Mouse (Mus musculus) stomach, postnatal 0 days (tissue): ENCODE data around the gene Rep15. TPM values are rescaled to one million over a fixed set of nuclear protein-coding genes. Genes with fewer than 3 reads are reported as not detected.
A peak's percentile ranks its signal among the peaks of the same experiment; 100 is the strongest.

Experiments
- ATAC-seq: fragments of 200-750 bp; cut with Nextera tagmentation; 2 replicates; pipeline ENCODE4 v1.8.0; 2017; ENCODE audit not compliant: low FRiP score, low TSS enrichment
- DNase-seq: peaks from one replicate; pipeline ENCODE4 v3.0.0-alpha.2; 2016; ENCODE audit warnings: low spot score
- H3K27ac ChIP-seq: fragments of 300-500 bp; sonication (generic); replicated peaks from 2 replicates; pipeline ENCODE4 v1.5.1; 2014; ENCODE audit warnings: mild to moderate bottlenecking, control low read depth
- H3K27me3 ChIP-seq: fragments of 300-500 bp; sonication (generic); 2 replicates; pipeline ENCODE4 v1.6.1; 2014; ENCODE audit warnings: low read length; ENCODE audit not compliant: control insufficient read depth, insufficient read depth
- H3K36me3 ChIP-seq: fragments of 300-500 bp; sonication (generic); 2 replicates; pipeline ENCODE4 v1.6.1; 2014; ENCODE audit warnings: low read length, mixed read lengths; ENCODE audit not compliant: control insufficient read depth, insufficient read depth
- H3K4me1 ChIP-seq: fragments of 300-500 bp; sonication (generic); replicated peaks from 2 replicates; pipeline ENCODE4 v1.6.1; 2014; ENCODE audit warnings: antibody characterized with exemption; ENCODE audit not compliant: control insufficient read depth, insufficient read depth
- H3K4me2 ChIP-seq: fragments of 300-500 bp; sonication (generic); replicated peaks from 2 replicates; pipeline ENCODE4 v1.6.1; 2014; ENCODE audit warnings: low read depth, mild to moderate bottlenecking, control low read depth, moderate library complexity
- H3K4me3 ChIP-seq: fragments of 300-500 bp; sonication (generic); 2 replicates; pipeline ENCODE4 v1.5.1; 2014; ENCODE audit warnings: low read depth, low read length, control low read depth
- H3K9ac ChIP-seq: fragments of 300-500 bp; sonication (generic); 2 replicates; pipeline ENCODE4 v1.6.1; 2014; ENCODE audit warnings: mild to moderate bottlenecking, low read length, control low read depth, mixed read lengths
- H3K9me3 ChIP-seq: fragments of 300-500 bp; sonication (generic); 2 replicates; pipeline ENCODE4 v1.6.1; 2016; ENCODE audit warnings: low read length; ENCODE audit not compliant: control insufficient read depth
- CTCF ChIP-seq: IDR thresholded peaks from 2 replicates; pipeline ENCODE4 v1.5.1; 2016; ENCODE audit warnings: antibody characterized with exemption, low read depth, mild to moderate bottlenecking, moderate library complexity
- EP300 ChIP-seq: optimal IDR thresholded peaks from 2 replicates; pipeline ENCODE3; 2016; ENCODE audit warnings: antibody characterized with exemption
- WGBS: fragments of 180-500 bp; shearing (Covaris S2); extraction: QIAGEN DNeasy Blood & Tissue Kit; methylation state at CpG from one replicate; pipeline ENCODE4 v1.1.7; 2014; 5-methylcytosine and 5-hydroxymethylcytosine counted together
- polyA plus RNA-seq: library from polyadenylated mRNA; unstranded; fragments of >200 nt; fragmentation: Nextera tagmentation; extraction: Ambion mirVana; gene quantifications from 2 replicates; pipeline ENCODE4 v1.2.1, GENCODE M21; 2015

Rep15 gene
- polyA plus RNA-seq, 1 experiment from 2014 or later, result 173 TPM

DNA sequence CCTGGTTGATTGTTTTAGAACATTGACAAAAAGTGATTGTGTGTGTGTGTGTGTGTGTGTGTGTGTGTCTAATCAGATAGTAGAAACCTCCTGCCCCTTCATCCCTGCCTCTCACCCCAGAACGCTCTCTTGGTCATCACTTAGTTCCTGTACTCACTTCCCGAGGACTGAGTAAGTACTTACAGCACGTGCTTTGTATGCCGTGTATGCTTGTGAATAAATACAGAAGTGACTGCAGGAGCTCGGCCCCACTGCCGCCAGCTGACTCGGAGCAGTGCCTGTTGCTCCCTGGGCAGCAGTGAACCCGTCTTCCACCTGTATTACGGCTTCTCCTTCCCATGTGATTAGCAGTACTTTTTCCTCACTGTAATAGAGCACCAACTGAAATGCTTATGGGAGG is 20.1 kb downstream of the Rep15 start:
- TF ChIP-seq EP300 (no peak), CTCF (no peak)

GRCm38 (mm10) chr6:147053785-147054646 is 21.6 kb downstream of the Rep15 start:
- TF ChIP-seq EP300 (no peak), CTCF (no peak)
- Histone ChIP-seq H3K4me3 (no peak overlapping the region), H3K36me3 (peaks cover 20% of the 10 kb centered on the region; the same call in 1 of the 2 replicates), H3K4me2 (no peak overlapping the region), H3K4me1 (no peaks in the 10 kb centered on the region), H3K27me3 (no peaks in the 10 kb centered on the region), H3K27ac (no peak overlapping the region), H3K9me3 (no peaks in the 10 kb centered on the region), H3K9ac (no peak overlapping the region)
- no peak for ATAC-seq
- 90% methylated on average over 19 of the region's 19 CpGs for whole genome bisulfite sequencing
- no peak for DNase-seq

More for the DNA sequence above, 20.1 kb downstream of the Rep15 start:
- 88% methylated on average over 9 of the region's 9 CpGs for WGBS
- Histone ChIP-seq H3K4me2 (no peak overlapping the region), H3K9me3 (no peaks in the 10 kb centered on the region), H3K9ac (no peak overlapping the region), H3K4me1 (no peaks in the 10 kb centered on the region), H3K4me3 (no peak overlapping the region), H3K36me3 (peaks cover 19% of the 10 kb centered on the region; the same call in 1 of the 2 replicates), H3K27me3 (no peaks in the 10 kb centered on the region), H3K27ac (no peak overlapping the region)
- no peak for ATAC-seq
- DNase-seq, result no peak

DNA sequence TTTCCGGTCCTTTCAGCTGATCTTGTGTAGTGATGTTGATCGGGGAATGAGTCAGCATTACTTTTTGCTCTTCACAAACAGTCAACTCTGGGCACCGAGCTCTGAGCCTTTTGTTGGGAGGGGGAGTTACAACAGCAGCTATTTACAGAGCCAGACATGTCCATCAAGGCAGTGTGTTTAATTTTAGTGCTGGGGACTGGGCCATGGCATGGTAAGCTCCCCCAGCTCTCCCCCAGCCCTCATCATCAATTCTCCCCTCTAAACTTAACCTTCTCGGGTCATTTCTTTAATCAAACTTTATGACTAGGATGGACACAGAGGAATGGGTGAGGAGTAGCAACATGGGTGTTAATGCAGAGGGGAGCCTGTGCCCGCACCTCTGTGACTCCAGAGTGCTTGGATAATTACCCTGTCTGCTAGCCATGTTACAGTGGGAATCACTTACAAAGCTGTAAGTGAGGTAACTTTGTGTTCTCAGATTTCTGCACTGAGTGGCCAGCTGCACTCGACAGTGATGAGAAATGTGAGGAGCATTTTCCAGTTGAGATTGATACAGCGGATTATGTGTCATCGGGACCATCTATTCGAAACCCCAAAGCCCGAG is 23.1 kb downstream of the Rep15 start:
- H3K9me3 ChIP-seq, result no peaks in the 10 kb centered on the region
- H3K9ac ChIP-seq, result no peak overlapping the region
- no peak for DNase-seq
- no peaks in the 10 kb centered on the region for H3K4me1 ChIP-seq
- H3K27me3 ChIP-seq, result no peaks in the 10 kb centered on the region
- peaks cover 10% of the 10 kb centered on the region; the same call in 1 of the 2 replicates for H3K36me3 ChIP-seq
- no peak for ATAC-seq
- TF ChIP-seq EP300 (no peak), CTCF (no peak)
- 82% methylated on average over 10 of the region's 10 CpGs for WGBS
- H3K4me3 ChIP-seq, result no peak overlapping the region
- no peak overlapping the region for H3K4me2 ChIP-seq
- no peak overlapping the region for H3K27ac ChIP-seq

DNA sequence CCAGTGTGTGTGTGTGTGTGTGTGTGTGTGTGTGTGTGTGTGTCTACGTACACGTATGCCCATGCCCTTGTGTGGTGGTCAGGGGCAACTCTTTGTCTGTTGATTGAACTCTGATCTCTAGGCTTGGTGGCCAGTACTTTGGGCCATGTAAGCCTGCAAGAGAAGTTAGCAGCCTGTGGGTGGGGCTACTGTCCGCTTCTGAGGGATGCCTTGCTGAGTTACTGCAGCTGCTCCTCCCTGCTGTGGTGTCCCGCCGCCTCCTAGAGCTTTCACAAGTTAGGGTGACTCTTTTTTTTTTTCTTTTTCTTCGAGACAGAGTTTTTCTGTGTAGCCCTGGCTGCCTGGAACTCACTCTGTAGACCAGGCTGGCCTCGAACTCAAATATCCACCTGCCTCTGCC is 26.9 kb downstream of the Rep15 start:
- no peaks in the 10 kb centered on the region for H3K27me3 ChIP-seq
- H3K9ac ChIP-seq, result no peak overlapping the region
- no peaks in the 10 kb centered on the region for H3K4me1 ChIP-seq
- H3K9me3 ChIP-seq, result no peaks in the 10 kb centered on the region
- H3K27ac ChIP-seq, result no peak overlapping the region
- DNase-seq (no peak), ATAC-seq (no peak)
- WGBS, result 56% methylated on average over 7 of the region's 7 CpGs
- no peak overlapping the region for H3K4me2 ChIP-seq
- no peak overlapping the region for H3K4me3 ChIP-seq
- TF ChIP-seq EP300 (no peak), CTCF (peak; percentile 48)
- H3K36me3 ChIP-seq, result peaks cover 6% of the 10 kb centered on the region

DNA sequence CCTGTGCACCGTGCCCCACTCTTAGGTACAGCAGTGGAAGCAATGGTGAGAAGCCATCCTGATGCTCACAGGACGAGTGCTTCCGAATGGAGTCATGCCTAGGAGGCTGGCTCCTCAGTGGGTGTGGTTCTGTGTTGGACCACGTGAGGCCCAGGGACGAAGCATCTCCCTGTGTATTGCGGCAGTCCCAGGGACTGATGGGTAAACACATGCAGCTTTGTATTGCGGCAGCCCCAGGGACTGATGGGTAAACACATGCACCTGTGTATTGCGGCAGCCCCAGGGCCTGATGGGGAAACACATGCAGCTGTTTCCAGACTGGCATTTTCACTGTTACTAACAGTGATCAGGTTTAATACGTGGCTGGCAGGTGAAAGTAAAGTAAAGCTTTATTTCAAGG is 29.2 kb downstream of the Rep15 start:
- Histone ChIP-seq H3K36me3 (peaks cover 9% of the 10 kb centered on the region), H3K27me3 (no peaks in the 10 kb centered on the region), H3K4me3 (no peak overlapping the region), H3K9ac (no peak overlapping the region), H3K9me3 (no peaks in the 10 kb centered on the region), H3K27ac (no peak overlapping the region), H3K4me1 (no peaks in the 10 kb centered on the region), H3K4me2 (no peak overlapping the region)
- TF ChIP-seq EP300 (no peak), CTCF (no peak)
- WGBS, result 78% methylated on average over 9 of the region's 9 CpGs
- ATAC-seq (0 out of 2 replicates have a peak, but pooled peaks have one; percentile 51), DNase-seq (no peak)

DNA sequence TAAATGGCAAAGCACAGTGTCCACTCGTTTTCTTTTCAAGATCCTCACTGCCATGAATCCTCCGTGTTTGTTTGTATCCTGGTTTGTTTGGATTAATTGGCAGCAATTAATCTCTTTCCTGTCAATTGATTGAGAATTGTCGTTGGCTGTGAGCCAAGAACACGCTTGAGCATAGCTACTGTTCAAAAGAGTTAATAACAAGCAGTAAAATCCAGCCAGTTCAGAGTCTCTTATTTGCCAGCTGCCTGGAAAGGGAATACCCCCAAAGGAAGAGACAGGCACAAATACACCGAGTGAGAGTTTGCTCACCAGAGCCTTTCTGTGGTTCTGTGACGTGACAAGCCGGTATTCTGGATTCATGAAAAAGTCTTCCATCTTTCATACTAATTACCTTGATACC is 29.6 kb downstream of the Rep15 start:
- peaks cover 9% of the 10 kb centered on the region for H3K36me3 ChIP-seq
- no peaks in the 10 kb centered on the region for H3K4me1 ChIP-seq

More for the DNA sequence above, 29.6 kb downstream of the Rep15 start:
- Histone ChIP-seq H3K27ac (no peak overlapping the region), H3K27me3 (no peaks in the 10 kb centered on the region), H3K9me3 (no peaks in the 10 kb centered on the region), H3K9ac (no peak overlapping the region), H3K4me3 (no peak overlapping the region), H3K4me2 (no peak overlapping the region)
- DNase-seq (no peak), ATAC-seq (no peak)
- TF ChIP-seq CTCF, result no peak
- no peak for TF ChIP-seq EP300
- WGBS, result 60% methylated on average over 7 of the region's 7 CpGs
